Mouse (Mus musculus): ENCODE data around the gene Col1a2. TPM values are rescaled to one million over a fixed set of nuclear protein-coding genes. Genes with fewer than 3 reads are reported as not detected.

The Col1a2 gene
- total and polyA plus RNA-seq, 3 experiments, result not detected

DNA sequence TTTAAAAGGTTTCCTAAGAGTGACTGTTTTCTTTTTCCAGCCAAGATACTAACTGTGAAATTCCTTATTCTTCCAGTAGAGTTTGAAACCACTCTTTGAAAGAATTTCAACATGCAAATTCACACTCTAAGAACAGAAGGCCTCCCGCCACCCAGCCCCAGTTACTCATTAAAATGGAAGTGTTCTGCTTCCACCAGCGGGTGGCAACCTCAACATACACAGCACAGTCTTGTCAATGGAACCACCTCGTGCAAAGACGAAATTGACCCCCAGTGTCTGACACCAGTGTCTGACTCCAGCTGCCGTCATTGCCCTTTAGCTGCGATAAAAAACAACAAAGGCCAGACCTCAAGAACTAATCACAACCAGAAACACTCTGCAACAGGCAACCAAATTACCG is 53.1 kb downstream of the Col1a2 start:
- H3K4me3 ChIP-seq (ENCODE audit: control insufficient read depth in 1 of 2, insufficient read depth in 1 of 2, low read depth in 2 of 2, low read length in 2 of 2), result no peak overlapping the region
- H3K27ac ChIP-seq (ENCODE audit: control insufficient read depth, low read depth, low read length), result no peak overlapping the region
- DNase-seq (ENCODE audit: low read depth, low spot score), result no peak
- no peaks in the 10 kb centered on the region for H3K4me1 ChIP-seq (ENCODE audit: control insufficient read depth in 1 of 2, insufficient read depth in 2 of 2, low read length in 2 of 2)
- peaks cover 5 to 10% of the 10 kb centered on the region in 2 experiments for H3K27me3 ChIP-seq (ENCODE audit: control insufficient read depth in 1 of 2, insufficient read depth in 2 of 2, low read length in 2 of 2)
- no peaks in the 10 kb centered on the region for H3K79me2 ChIP-seq (ENCODE audit: control insufficient read depth, insufficient read depth, low read length, poor library complexity)
- H3K36me3 ChIP-seq (ENCODE audit: control insufficient read depth in 1 of 2, insufficient read depth in 2 of 2, low read length in 2 of 2), result no peaks in the 10 kb centered on the region
- TF ChIP-seq EP300 (IDR thresholded peaks at IDR 0.05; ENCODE audit: low read depth in 1 of 2, low read length in 2 of 2) (no peak), ZC3H11A (IDR thresholded peaks at IDR 0.05; ENCODE audit: low read depth, low read length) (no peak; the same call in 1 of the 2 replicates), POLR2AphosphoS2 (IDR thresholded peaks at IDR 0.05; ENCODE audit: low read length) (no peak), BHLHE40 (IDR thresholded peaks at IDR 0.05; ENCODE audit: borderline replicate concordance, low read depth, low read length) (no peak), ZNF384 (IDR thresholded peaks at IDR 0.05; ENCODE audit: low read depth, low read length) (no peak), CHD2 (IDR thresholded peaks at IDR 0.05; ENCODE audit: low read length) (no peak), MYB (IDR thresholded peaks at IDR 0.05; ENCODE audit: low read depth, low read length) (no peak), MYC (IDR thresholded peaks at IDR 0.05; ENCODE audit: low read depth, low read length) (no peak), MXI1 (IDR thresholded peaks at IDR 0.05; ENCODE audit: low read depth, low read length) (no peak), NELFE (IDR thresholded peaks at IDR 0.05; ENCODE audit: low read depth, low read length) (no peak), TAL1 (IDR thresholded peaks at IDR 0.05; ENCODE audit: low read length) (no peak), MAZ (IDR thresholded peaks at IDR 0.05; ENCODE audit: low read depth, low read length) (no peak), CTCF (IDR thresholded peaks at IDR 0.05 in 2 of 3, conservative IDR thresholded peaks at IDR 0.05 in 1 of 3; ENCODE audit: control insufficient read depth in 1 of 3, insufficient read depth in 1 of 3, low read depth in 2 of 3, low read length in 3 of 3, poor library complexity in 1 of 3, severe bottlenecking in 1 of 3) (peak in 2 of 3 experiments; percentile 18 to 30; a peak in 2 of 6 replicates), SMC3 (IDR thresholded peaks at IDR 0.05; ENCODE audit: low read depth, low read length) (peak; percentile 37), ZMIZ1 (IDR thresholded peaks at IDR 0.05; ENCODE audit: low read depth, low read length) (no peak), RCOR1 (IDR thresholded peaks at IDR 0.05; ENCODE audit: low read depth, low read length) (no peak), RAD21 (IDR thresholded peaks at IDR 0.05; ENCODE audit: low read depth, low read length) (peak; percentile 33), HCFC1 (IDR thresholded peaks at IDR 0.05; ENCODE audit: low read depth, low read length) (no peak), GATA1 (IDR thresholded peaks at IDR 0.05; ENCODE audit: low read depth, low read length) (no peak), USF2 (IDR thresholded peaks at IDR 0.05; ENCODE audit: borderline replicate concordance in 1 of 2, insufficient read depth in 1 of 2, low read depth in 1 of 2, low read length in 2 of 2) (no peak), POLR2A (IDR thresholded peaks at IDR 0.05; ENCODE audit: control insufficient read depth in 1 of 2, insufficient read depth in 1 of 2, low read depth in 1 of 2, low read length in 2 of 2, poor library complexity in 1 of 2) (no peak), ELF1 (IDR thresholded peaks at IDR 0.05; ENCODE audit: low read depth, low read length) (no peak), TCF12 (IDR thresholded peaks at IDR 0.05; ENCODE audit: low read depth, low read length) (no peak), MAFK (IDR thresholded peaks at IDR 0.05; ENCODE audit: borderline replicate concordance, low read depth, low read length) (no peak), ETS1 (IDR thresholded peaks at IDR 0.05; ENCODE audit: low read depth, low read length) (no peak)
- H3K9me3 ChIP-seq (replicated peaks; ENCODE audit: insufficient read depth, low read length), result no peaks in the 10 kb centered on the region
- no peak overlapping the region for H3K9ac ChIP-seq (ENCODE audit: control insufficient read depth, low read depth, low read length, poor library complexity, severe bottlenecking)

Measured in MEL (cell line).